Mouse (Mus musculus) large intestine, adult 2 months (tissue): ENCODE measurements around the gene Tnni1. TPM values are rescaled to one million over a fixed set of nuclear protein-coding genes. Genes with fewer than 3 reads are reported as not detected.

ENCODE experiments used
- DNase-seq: peaks from one replicate; pipeline ENCODE4 v3.0.0-alpha.2; 2012; ENCODE audit warnings: low read depth, low spot score
- WGBS: fragments of 180-500 bp; shearing (Covaris S2); methylation state at CpG from one replicate; pipeline ENCODE4 v1.1.7; 2018; 5-methylcytosine and 5-hydroxymethylcytosine counted together
- polyA plus RNA-seq: library from polyadenylated mRNA; depleted of rRNA; stranded (reverse); fragments of >200 nt; gene quantifications from 2 replicates; pipeline ENCODE4 v1.2.3, GENCODE M21; 2012

Gene Tnni1
- polyA plus RNA-seq, 1 experiment = 0.66 TPM

- no peak for DNase-seq
- 63% methylated on average over 6 of the region's 6 CpGs for WGBS
Measured at GRCm38 (mm10) chr1:135834206-135834859, 55.1 kb downstream of the Tnni1 start.

- DNase-seq = no peak
- 75% methylated on average over 8 of the region's 8 CpGs for WGBS
Measured at GRCm38 (mm10) chr1:135834983-135835382, 55.7 kb downstream of the Tnni1 start.

- no peak for DNase-seq
- WGBS = 33% methylated on average over 9 of the region's 9 CpGs
Measured at GRCm38 (mm10) chr1:135835716-135836483, 56.7 kb downstream of the Tnni1 start, which contains the start of gene Tnnt2. TSS of gene Tnnt2 (plus strand) at chr1:135836354.

- no peak for DNase-seq
- 46% methylated on average over 4 of the region's 4 CpGs for WGBS
Measured at GRCm38 (mm10) chr1:135838626-135839025, 59.4 kb downstream of the Tnni1 start.

GRCm38 (mm10) chr1:135839065-135839464 lies 59.8 kb downstream of the Tnni1 start:
- DNase-seq = no peak
- 84% methylated on average over 6 of the region's 6 CpGs for WGBS

GRCm38 (mm10) chr1:135840675-135841395 lies 61.6 kb downstream of the Tnni1 start:
- 71% methylated on average over 15 of the region's 15 CpGs for WGBS
- no peak for DNase-seq

- WGBS = 90% methylated on average over 10 of the region's 10 CpGs
- DNase-seq = no peak
Measured at GRCm38 (mm10) chr1:135843519-135844262, 64.5 kb downstream of the Tnni1 start.

- DNase-seq = no peak
- 75% methylated on average over 6 of the region's 6 CpGs for WGBS
Measured at GRCm38 (mm10) chr1:135844481-135844880, 65.2 kb downstream of the Tnni1 start.

GRCm38 (mm10) chr1:135846632-135847031 lies 67.4 kb downstream of the Tnni1 start:
- DNase-seq = no peak
- 89% methylated on average over 5 of the region's 5 CpGs for WGBS

GRCm38 (mm10) chr1:135847139-135847562 lies 67.9 kb downstream of the Tnni1 start:
- DNase-seq = peak; percentile 64
- 21% methylated on average over 6 of the region's 6 CpGs for WGBS

GRCm38 (mm10) chr1:135847611-135848351 lies 68.5 kb downstream of the Tnni1 start:
- 31% methylated on average over 17 of the region's 17 CpGs for WGBS
- no peak for DNase-seq

GRCm38 (mm10) chr1:135850722-135851512 lies 71.7 kb downstream of the Tnni1 start:
- DNase-seq = no peak
- WGBS = 69% methylated on average over 12 of the region's 12 CpGs

- no peak for DNase-seq
- WGBS = 44% methylated on average over 13 of the region's 13 CpGs
Measured at GRCm38 (mm10) chr1:135852044-135852756, 73.0 kb downstream of the Tnni1 start.

- DNase-seq = no peak
- 65% methylated on average over 4 of the region's 4 CpGs for WGBS
Measured at GRCm38 (mm10) chr1:135853200-135853599, 74.0 kb downstream of the Tnni1 start.

- DNase-seq = no peak
- 87% methylated on average over 6 of the region's 6 CpGs for WGBS
Measured at GRCm38 (mm10) chr1:135854591-135855343, 75.5 kb downstream of the Tnni1 start.

- DNase-seq = no peak
- WGBS = 89% methylated on average over 1 of the region's 1 CpGs
Measured at GRCm38 (mm10) chr1:135855344-135855687, 76.1 kb downstream of the Tnni1 start.

GRCm38 (mm10) chr1:135856070-135856469 lies 76.8 kb downstream of the Tnni1 start:
- 76% methylated on average over 4 of the region's 4 CpGs for WGBS
- DNase-seq = no peak
